Mouse (Mus musculus) hindbrain, embryonic 16.5 days (tissue): ENCODE results near the gene Fhl2. TPM values are rescaled to one million over a fixed set of nuclear protein-coding genes. Genes with fewer than 3 reads are reported as not detected.

Experiments
- ATAC-seq: fragments of 200-750 bp; cut with Nextera tagmentation; 2 replicates; pipeline ENCODE4 v1.8.0; 2017; ENCODE audit warnings: moderate TSS enrichment, moderate library complexity
- H3K27ac ChIP-seq: fragments of 300-500 bp; sonication (generic); 2 replicates; pipeline ENCODE4 v1.5.1; 2014; ENCODE audit warnings: low read depth, mild to moderate bottlenecking, control low read depth, low read length, moderate library complexity
- H3K27me3 ChIP-seq: fragments of 300-500 bp; sonication (generic); replicated peaks from 2 replicates; pipeline ENCODE4 v1.6.1; 2014; ENCODE audit warnings: low read length; ENCODE audit not compliant: control insufficient read depth, insufficient read depth
- H3K36me3 ChIP-seq: fragments of 300-500 bp; sonication (generic); 2 replicates; pipeline ENCODE4 v1.6.1; 2014; ENCODE audit warnings: mild to moderate bottlenecking, low read length, moderate library complexity, mixed read lengths; ENCODE audit not compliant: control insufficient read depth, insufficient read depth
- H3K4me1 ChIP-seq: fragments of 300-500 bp; sonication (generic); 2 replicates; pipeline ENCODE4 v1.6.1; 2014; ENCODE audit warnings: low read depth, low read length; ENCODE audit not compliant: control insufficient read depth, insufficient read depth
- H3K4me2 ChIP-seq: fragments of 300-500 bp; sonication (generic); 2 replicates; pipeline ENCODE4 v1.6.1; 2014; ENCODE audit warnings: mild to moderate bottlenecking, low read length, control low read depth, moderate library complexity
- H3K4me3 ChIP-seq: fragments of 300-500 bp; sonication (generic); 2 replicates; pipeline ENCODE4 v1.5.1; 2014; ENCODE audit warnings: mild to moderate bottlenecking, low read length, control low read depth, moderate library complexity
- H3K9ac ChIP-seq: fragments of 300-500 bp; sonication (generic); 2 replicates; pipeline ENCODE4 v1.6.1; 2014; ENCODE audit warnings: low read depth, mild to moderate bottlenecking, control low read depth, low read length, moderate library complexity
- H3K9me3 ChIP-seq: fragments of 300-500 bp; sonication (generic); 2 replicates; pipeline ENCODE4 v1.6.1; 2014; ENCODE audit warnings: mild to moderate bottlenecking, low read length, moderate library complexity; ENCODE audit not compliant: control insufficient read depth
- WGBS: fragments of 180-500 bp; shearing (Covaris S2); extraction: QIAGEN DNeasy Blood & Tissue Kit; methylation state at CpG from one replicate; pipeline ENCODE4 v1.1.7; 2014; 5-methylcytosine and 5-hydroxymethylcytosine counted together
- polyA plus RNA-seq: library from polyadenylated mRNA; unstranded; fragments of >200 nt; fragmentation: Nextera tagmentation; extraction: Ambion mirVana; gene quantifications from 2 replicates; pipeline ENCODE4 v1.2.1, GENCODE M21; 2015

The Fhl2 gene
- polyA plus RNA-seq, 1 experiment from 2014 or later, result 30.9 TPM

DNA sequence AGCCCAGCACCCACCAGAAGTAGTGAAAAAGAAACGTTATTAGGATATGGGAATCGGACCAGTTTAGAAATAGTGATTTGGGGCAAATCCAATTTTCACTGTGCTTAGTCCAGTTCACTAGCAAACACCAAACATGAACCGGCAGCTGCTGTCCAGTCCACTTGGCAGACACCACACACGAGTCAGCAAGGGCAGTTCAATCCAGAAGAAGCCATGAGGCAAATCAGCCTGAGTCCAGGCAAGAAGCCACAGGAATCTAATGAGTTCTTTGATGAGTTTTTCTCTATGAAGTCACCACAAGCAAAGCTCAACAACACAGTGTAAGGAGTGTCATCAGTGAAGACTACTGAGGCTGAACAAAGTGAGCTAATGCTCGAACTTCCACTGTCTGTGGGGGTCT, 26.3 kb upstream of the Fhl2 start:
- WGBS, result 91% methylated on average over 5 of the region's 5 CpGs

DNA sequence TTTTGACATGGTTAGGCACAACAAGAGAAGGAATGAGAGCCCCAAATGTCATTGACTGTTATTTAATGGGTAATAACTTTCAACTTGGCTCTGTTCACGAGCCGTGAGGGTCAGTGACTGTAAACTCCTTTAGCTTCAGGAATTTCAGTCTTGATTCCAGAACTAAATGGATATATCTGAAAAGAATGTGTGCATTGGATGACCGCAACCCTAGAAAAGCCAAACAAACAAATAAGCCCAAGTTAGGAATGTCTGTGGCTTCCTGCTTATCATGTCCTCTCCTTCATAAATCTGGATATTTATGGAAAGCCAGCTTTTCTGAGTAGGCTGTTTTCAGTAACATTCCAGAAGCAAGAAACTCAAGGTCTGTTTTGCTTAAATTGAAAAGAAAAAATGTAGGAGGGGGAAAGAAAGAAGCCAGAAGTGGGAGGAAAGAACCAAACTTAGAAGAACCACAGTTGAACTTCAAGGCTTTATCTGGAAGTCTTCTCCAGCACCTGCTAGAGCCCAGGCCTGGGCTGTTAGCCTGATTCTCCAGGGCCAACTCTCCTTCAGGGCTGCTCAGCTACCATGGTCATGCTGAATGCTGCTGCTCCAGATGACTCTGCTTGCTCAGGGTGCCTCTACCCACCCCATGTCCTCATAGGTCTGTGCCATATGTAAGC, 21.4 kb upstream of the Fhl2 start:
- no peaks in the 10 kb centered on the region for H3K27me3 ChIP-seq
- H3K9ac ChIP-seq, result no peak overlapping the region
- H3K4me1 ChIP-seq, result no peaks in the 10 kb centered on the region
- H3K9me3 ChIP-seq, result no peaks in the 10 kb centered on the region
- no peak for ATAC-seq
- no peak overlapping the region for H3K4me3 ChIP-seq
- no peak overlapping the region for H3K27ac ChIP-seq
- WGBS, result 88% methylated on average over 3 of the region's 3 CpGs
- no peak overlapping the region for H3K4me2 ChIP-seq
- H3K36me3 ChIP-seq, result no peaks in the 10 kb centered on the region

More for the DNA sequence above, 26.3 kb upstream of the Fhl2 start:
- Histone ChIP-seq H3K27me3 (no peaks in the 10 kb centered on the region), H3K4me1 (no peaks in the 10 kb centered on the region), H3K9ac (no peak overlapping the region), H3K4me3 (no peak overlapping the region), H3K36me3 (no peaks in the 10 kb centered on the region), H3K27ac (no peak overlapping the region), H3K9me3 (no peaks in the 10 kb centered on the region), H3K4me2 (no peak overlapping the region)
- no peak for ATAC-seq

DNA sequence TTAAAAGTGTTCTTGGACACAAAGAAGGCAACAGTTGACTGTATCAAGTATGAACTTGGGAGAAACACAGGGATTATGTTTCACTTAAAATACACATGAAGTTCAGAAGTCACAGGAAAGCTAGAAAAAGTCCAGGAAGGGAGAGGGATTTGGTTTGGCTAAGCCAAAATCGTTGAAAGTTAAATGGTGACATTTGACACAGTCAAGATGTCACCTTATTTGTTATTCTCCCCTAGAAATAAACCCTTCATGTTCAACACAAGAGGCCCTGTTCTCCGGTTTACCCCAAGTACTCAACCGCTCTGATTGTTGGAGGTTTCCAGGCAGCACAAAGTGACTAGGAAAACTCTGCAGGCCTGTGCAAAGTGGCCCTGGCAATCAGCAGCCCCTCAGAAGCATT, 18.8 kb upstream of the Fhl2 start:
- ATAC-seq, result no peak

DNA sequence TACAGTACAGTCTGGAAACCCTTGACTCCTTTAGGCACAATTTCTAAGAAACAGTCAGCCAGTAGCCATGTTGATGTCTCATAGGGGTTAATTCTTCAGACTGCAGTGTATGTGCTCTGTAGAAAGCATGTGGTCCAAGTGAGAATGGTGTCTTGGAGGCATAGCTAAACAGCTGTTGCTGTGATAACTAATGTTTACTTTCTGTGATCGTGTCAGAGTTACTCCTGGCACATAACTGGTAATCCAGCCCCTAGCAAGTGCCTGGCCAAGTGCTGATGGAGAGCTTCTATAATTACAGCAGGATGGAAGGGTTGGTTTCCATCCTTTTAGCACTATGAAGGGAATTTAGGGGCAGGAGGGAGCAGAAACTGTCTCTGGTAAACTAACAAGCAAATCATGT, 14.5 kb upstream of the Fhl2 start:
- ATAC-seq, result no peak
- no peaks in the 10 kb centered on the region for H3K27me3 ChIP-seq
- H3K9me3 ChIP-seq, result no peaks in the 10 kb centered on the region
- H3K4me3 ChIP-seq, result no peak overlapping the region
- H3K36me3 ChIP-seq, result no peaks in the 10 kb centered on the region
- no peak overlapping the region for H3K4me2 ChIP-seq
- no peak overlapping the region for H3K9ac ChIP-seq
- H3K27ac ChIP-seq, result no peak overlapping the region
- 55% methylated on average over 1 of the region's 1 CpGs for WGBS
- no peaks in the 10 kb centered on the region for H3K4me1 ChIP-seq

More for the DNA sequence above, 18.8 kb upstream of the Fhl2 start:
- H3K4me3 ChIP-seq, result no peak overlapping the region
- H3K9me3 ChIP-seq, result no peaks in the 10 kb centered on the region
- no peak overlapping the region for H3K27ac ChIP-seq
- H3K4me2 ChIP-seq, result no peak overlapping the region
- no peak overlapping the region for H3K9ac ChIP-seq
- WGBS, result 83% methylated on average over 3 of the region's 3 CpGs
- H3K27me3 ChIP-seq, result no peaks in the 10 kb centered on the region
- H3K36me3 ChIP-seq, result no peaks in the 10 kb centered on the region
- H3K4me1 ChIP-seq, result no peaks in the 10 kb centered on the region

GRCm38 (mm10) chr1:43210285-43210684, 13.5 kb upstream of the Fhl2 start:
- no peaks in the 10 kb centered on the region for H3K27me3 ChIP-seq
- H3K9me3 ChIP-seq, result no peaks in the 10 kb centered on the region
- no peaks in the 10 kb centered on the region for H3K4me1 ChIP-seq
- H3K4me2 ChIP-seq, result no peak overlapping the region
- no peak for ATAC-seq
- WGBS, result 83% methylated on average over 9 of the region's 9 CpGs
- H3K36me3 ChIP-seq, result no peaks in the 10 kb centered on the region
- no peak overlapping the region for H3K4me3 ChIP-seq
- H3K9ac ChIP-seq, result no peak overlapping the region
- no peak overlapping the region for H3K27ac ChIP-seq

DNA sequence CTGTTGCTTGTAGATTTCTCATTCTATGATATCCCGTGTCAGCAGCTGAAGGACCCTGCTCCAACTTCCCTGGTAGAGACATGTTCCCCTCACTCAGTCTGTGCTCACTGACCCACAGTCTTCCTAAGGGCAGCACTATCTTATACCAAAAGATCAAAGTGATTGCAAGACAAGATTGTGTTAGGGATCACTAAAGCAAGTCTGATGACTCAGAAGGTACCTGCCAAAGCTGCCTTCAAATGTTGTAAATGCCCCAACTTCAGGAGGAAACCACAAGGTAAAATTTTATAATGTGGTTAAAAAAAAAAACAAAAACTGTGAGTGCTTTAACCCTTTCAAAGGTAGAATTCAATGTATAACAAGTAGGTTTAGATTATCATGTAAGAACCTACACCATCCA, 10.4 kb upstream of the Fhl2 start:
- Histone ChIP-seq H3K4me2 (no peak overlapping the region), H3K4me1 (no peaks in the 10 kb centered on the region), H3K36me3 (no peaks in the 10 kb centered on the region), H3K27me3 (no peaks in the 10 kb centered on the region), H3K27ac (no peak overlapping the region), H3K4me3 (no peak overlapping the region), H3K9ac (no peak overlapping the region), H3K9me3 (no peaks in the 10 kb centered on the region)
- ATAC-seq, result no peak
- WGBS, result 89% methylated on average over 1 of the region's 1 CpGs

GRCm38 (mm10) chr1:43203282-43203681, 6.5 kb upstream of the Fhl2 start:
- 63% methylated on average over 5 of the region's 5 CpGs for WGBS

GRCm38 (mm10) chr1:43202226-43202625, 5.4 kb upstream of the Fhl2 start:
- ATAC-seq, result no peak
- Histone ChIP-seq H3K27me3 (no peaks in the 10 kb centered on the region), H3K4me1 (no peaks in the 10 kb centered on the region), H3K9ac (no peak overlapping the region), H3K9me3 (no peaks in the 10 kb centered on the region), H3K4me2 (no peak overlapping the region), H3K36me3 (no peaks in the 10 kb centered on the region), H3K27ac (no peak overlapping the region), H3K4me3 (no peak overlapping the region)

More at GRCm38 (mm10) chr1:43203282-43203681, 6.5 kb upstream of the Fhl2 start:
- Histone ChIP-seq H3K27ac (no peak overlapping the region), H3K4me3 (no peak overlapping the region), H3K4me1 (no peaks in the 10 kb centered on the region), H3K9me3 (no peaks in the 10 kb centered on the region), H3K9ac (no peak overlapping the region), H3K27me3 (no peaks in the 10 kb centered on the region), H3K36me3 (no peaks in the 10 kb centered on the region), H3K4me2 (no peak overlapping the region)
- no peak for ATAC-seq

DNA sequence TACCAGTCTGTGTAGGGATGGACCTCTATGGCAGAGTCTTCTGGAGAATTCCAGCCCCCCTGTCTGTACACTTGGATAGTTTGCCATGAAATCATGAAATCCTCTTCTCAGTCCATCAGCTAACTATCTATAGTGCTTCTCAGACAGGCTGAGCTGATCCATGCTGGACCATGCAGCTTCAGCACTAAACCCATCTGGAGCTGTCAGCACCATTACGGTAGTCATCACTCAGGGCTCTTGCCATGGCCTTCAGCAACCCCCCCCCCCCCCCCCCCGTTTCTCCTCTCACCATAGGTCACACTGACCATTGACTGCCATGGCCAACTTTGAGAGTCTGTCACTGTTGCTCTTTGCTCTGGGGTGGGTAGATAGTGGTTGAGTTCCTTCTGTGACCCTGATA, 5.0 kb upstream of the Fhl2 start:
- H3K4me2 ChIP-seq, result no peak overlapping the region
- H3K27me3 ChIP-seq, result no peaks in the 10 kb centered on the region
- 100% methylated on average over 1 of the region's 2 CpGs for WGBS
- no peaks in the 10 kb centered on the region for H3K9me3 ChIP-seq
- H3K36me3 ChIP-seq, result no peaks in the 10 kb centered on the region
- H3K9ac ChIP-seq, result no peak overlapping the region
- H3K27ac ChIP-seq, result no peak overlapping the region
- H3K4me3 ChIP-seq, result no peak overlapping the region
- no peak for ATAC-seq
- H3K4me1 ChIP-seq, result no peaks in the 10 kb centered on the region

DNA sequence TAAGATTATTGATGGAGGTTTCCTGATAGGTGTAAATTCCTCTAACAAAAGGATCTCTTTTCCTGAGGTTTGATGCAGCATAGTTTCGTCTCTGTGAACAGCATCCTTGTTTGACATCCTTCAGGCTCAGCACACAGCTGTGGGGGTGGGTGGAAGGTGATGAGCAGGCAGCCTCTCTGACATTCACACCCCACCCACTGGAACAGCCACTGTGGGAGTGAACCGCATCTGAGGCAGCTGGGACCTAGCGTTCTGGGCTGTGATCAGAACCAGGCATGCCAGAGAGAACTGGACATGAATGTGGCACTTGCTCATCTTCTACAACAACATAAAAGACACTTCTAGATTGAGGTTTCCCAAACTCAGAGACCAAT, 3.1 kb upstream of the Fhl2 start:
- no peak overlapping the region for H3K9ac ChIP-seq
- WGBS, result 83% methylated on average over 3 of the region's 3 CpGs

More for the DNA sequence above, 3.1 kb upstream of the Fhl2 start:
- H3K27me3 ChIP-seq, result no peaks in the 10 kb centered on the region
- H3K4me3 ChIP-seq, result no peak overlapping the region
- H3K36me3 ChIP-seq, result no peaks in the 10 kb centered on the region
- no peak overlapping the region for H3K27ac ChIP-seq
- H3K4me2 ChIP-seq, result no peak overlapping the region
- no peaks in the 10 kb centered on the region for H3K4me1 ChIP-seq
- ATAC-seq, result no peak
- no peaks in the 10 kb centered on the region for H3K9me3 ChIP-seq
